Mouse (Mus musculus) CD4-positive, CD25-positive, alpha-beta regulatory T cell, adult 4 months (primary cell): ENCODE data around the gene Fam160a1. TPM values are rescaled to one million over a fixed set of nuclear protein-coding genes. Genes with fewer than 3 reads are reported as not detected.

Source experiments
- ATAC-seq: one replicate; pipeline ENCODE4 v1.8.0; 2017
- polyA plus RNA-seq, 2 experiments: library from polyadenylated mRNA; unstranded; fragments of 100-300 nt; shearing (Covaris generic); gene quantifications; one replicate each; pipeline ENCODE4 v1.2.1; 2017

Gene Fam160a1
- polyA plus RNA-seq, 2 experiments from 2014 or later: 3.8 to 8.0 TPM

- ATAC-seq: no peak
Observed at GRCm38 (mm10) chr3:85619751-85620150, 197.3 kb downstream of the Fam160a1 start.

DNA sequence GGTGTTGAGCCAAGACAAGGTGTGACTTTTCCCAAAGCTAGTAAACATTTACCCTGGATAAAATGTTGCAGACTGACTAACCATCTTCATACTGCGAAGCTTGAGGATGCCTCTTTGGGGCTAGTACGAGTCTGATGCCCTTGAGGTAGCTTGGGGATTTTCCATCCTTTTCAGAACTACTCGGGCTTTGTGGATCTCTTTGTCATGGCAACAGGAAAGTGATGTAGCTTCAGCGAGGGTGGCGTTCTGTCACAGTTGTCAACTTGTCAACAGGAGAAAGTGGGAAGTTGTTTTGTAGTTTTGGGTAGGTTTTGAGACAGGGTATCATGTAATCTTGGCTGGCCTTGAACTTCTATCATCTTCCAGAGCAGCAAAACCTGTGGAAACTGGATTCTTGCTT, 197.7 kb downstream of the Fam160a1 start:
- no peak for ATAC-seq

- no peak for ATAC-seq
Observed at GRCm38 (mm10) chr3:85618885-85619284, 198.2 kb downstream of the Fam160a1 start.

DNA sequence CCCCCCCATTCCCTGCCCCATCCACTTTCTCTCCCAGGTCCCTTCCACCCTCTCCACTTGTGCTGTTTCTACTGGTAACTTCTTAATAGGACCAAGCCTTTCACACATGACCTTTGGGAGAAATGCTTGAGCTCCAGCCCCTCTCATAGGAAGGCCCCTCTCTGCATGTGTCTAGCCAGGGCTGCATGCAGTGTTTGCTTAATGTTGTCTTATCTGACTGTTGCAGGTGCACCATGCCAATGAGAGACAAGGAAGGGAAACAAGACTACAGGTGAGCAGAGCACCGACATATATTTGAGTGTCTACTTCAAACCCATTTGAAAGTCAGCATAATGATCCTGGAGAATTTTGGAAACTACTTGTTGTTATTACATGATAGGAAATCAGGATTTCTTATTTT, 200.7 kb downstream of the Fam160a1 start:
- no peak for ATAC-seq

Other genes with a start within 250 kb of the Fam160a1 start
- 10 to 100 TPM; 17.0 to 25.8 TPM for gene Gatb, start 243.2 kb downstream of the Fam160a1 start, polyA plus RNA-seq
- 1 to 10 TPM; 3.1 to 6.1 TPM for gene Glt28d2, start 70.2 kb upstream of the Fam160a1 start, polyA plus RNA-seq
- gene Gm37240, start 70.2 kb upstream of the Fam160a1 start, polyA plus RNA-seq: 1 to 10 TPM; 3.6 to 5.5 TPM
- gene Sh3d19, start 153.8 kb upstream of the Fam160a1 start, polyA plus RNA-seq: 1 to 10 TPM; 1.0 to 2.0 TPM
- gene Prss48, start 185.2 kb upstream of the Fam160a1 start, polyA plus RNA-seq: not detected